Comparison of ENCODE assay signal across 8 mouse cellular contexts in the genomic region with DNA sequence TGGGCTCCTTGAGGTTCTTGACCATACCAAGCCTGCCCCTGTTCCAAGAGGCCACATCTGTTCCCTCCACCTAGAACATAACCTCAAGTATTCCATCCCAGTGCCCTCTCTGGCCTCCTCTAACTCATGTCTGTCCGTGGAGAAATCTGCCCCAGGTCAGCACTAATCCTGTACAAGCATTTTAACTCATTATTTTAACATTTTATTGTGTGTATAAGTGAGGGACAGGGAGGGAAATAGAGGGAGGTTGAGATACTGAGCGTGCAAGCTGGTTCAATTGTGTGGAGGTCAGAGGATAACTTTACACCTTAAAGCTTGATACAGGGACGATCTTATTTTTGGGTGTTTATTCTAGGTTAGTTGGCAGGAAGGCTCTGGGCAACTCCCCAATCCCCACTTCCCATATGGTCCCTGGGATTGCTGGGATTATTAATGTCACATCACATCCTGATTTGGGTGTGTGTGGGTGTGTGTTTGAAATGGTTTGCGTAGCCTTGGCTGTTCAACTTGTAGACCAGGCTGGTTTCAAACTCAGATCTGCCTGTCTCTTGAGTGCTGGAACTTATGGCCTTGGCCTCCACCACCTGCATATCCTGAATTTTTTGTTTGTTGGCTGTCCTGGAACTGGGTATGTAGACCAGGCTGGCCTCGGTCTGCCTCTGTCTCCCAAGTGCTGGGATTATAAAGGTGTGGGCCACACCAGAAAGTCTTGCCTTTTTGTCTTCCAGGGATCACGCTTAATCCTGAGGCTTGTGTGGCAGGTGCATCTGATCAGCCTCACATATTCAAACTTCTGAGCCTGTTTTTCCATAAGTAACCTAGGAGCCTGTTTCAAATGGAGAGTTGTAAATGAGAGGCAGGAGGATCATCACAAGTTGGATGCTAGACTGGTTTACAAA. TPM values are rescaled to one million over a fixed set of nuclear protein-coding genes. Genes with fewer than 3 reads are reported as not detected.
DNase-seq lines count a peak whose midpoint lies in the region; ATAC-seq and TF ChIP-seq lines count a peak whose summit lies in the region.

No protein-coding gene starts in this region.

- H3K27ac ChIP-seq in heart, embryonic 11.5 days (ENCODE audit: low read depth, low read length), result 0 out of 2 replicates have a peak overlapping the region, but pooled peaks have one; percentile 46
- H3K27ac ChIP-seq in midbrain, embryonic 11.5 days (ENCODE audit: low read depth, low read length), result no peak overlapping the region
- no peak overlapping the region for H3K27ac ChIP-seq in midbrain, postnatal 0 days (ENCODE audit: low read depth, low read length)
- no peak overlapping the region for H3K27ac ChIP-seq in intestine, embryonic 15.5 days
- H3K27ac ChIP-seq in neural tube, embryonic 13.5 days (replicated peaks), result no peak overlapping the region

- no peak overlapping the region for H3K9ac ChIP-seq in heart, embryonic 11.5 days (ENCODE audit: low read depth, low read length)
- no peak overlapping the region for H3K9ac ChIP-seq in midbrain, embryonic 11.5 days (ENCODE audit: low read length)
- H3K9ac ChIP-seq in midbrain, postnatal 0 days (replicated peaks; ENCODE audit: low read length, poor library complexity, severe bottlenecking), result no peak overlapping the region
- no peak overlapping the region for H3K9ac ChIP-seq in intestine, embryonic 15.5 days
- H3K9ac ChIP-seq in neural tube, embryonic 13.5 days, result no peak overlapping the region

- no peak overlapping the region for H3K4me3 ChIP-seq in heart, embryonic 11.5 days (ENCODE audit: low read depth, low read length)
- no peak overlapping the region for H3K4me3 ChIP-seq in midbrain, embryonic 11.5 days (ENCODE audit: low read depth, low read length)
- H3K4me3 ChIP-seq in midbrain, postnatal 0 days (ENCODE audit: low read depth, low read length), result no peak overlapping the region
- H3K4me3 ChIP-seq in intestine, embryonic 15.5 days (replicated peaks), result no peak overlapping the region
- no peak overlapping the region for H3K4me3 ChIP-seq in neural tube, embryonic 13.5 days

- TF ChIP-seq CTCF in midbrain, postnatal 0 days (IDR thresholded peaks at IDR 0.05), result no peak

- H3K4me2 ChIP-seq in heart, embryonic 11.5 days, result peak overlapping the region; percentile 29
- no peak overlapping the region; the same call in 1 of the 2 replicates for H3K4me2 ChIP-seq in midbrain, embryonic 11.5 days
- H3K4me2 ChIP-seq in midbrain, postnatal 0 days (ENCODE audit: low read depth, low read length, poor library complexity, severe bottlenecking), result no peak overlapping the region
- H3K4me2 ChIP-seq in intestine, embryonic 15.5 days (replicated peaks), result peak overlapping the region; percentile 49
- H3K4me2 ChIP-seq in neural tube, embryonic 13.5 days, result peak overlapping the region; percentile 49; the same call in 1 of the 2 replicates

- H3K9me3 ChIP-seq in heart, embryonic 11.5 days (replicated peaks; ENCODE audit: control insufficient read depth, low read length), result no peaks in the 10 kb centered on the region
- no peaks in the 10 kb centered on the region for H3K9me3 ChIP-seq in midbrain, embryonic 11.5 days (ENCODE audit: control insufficient read depth, low read length)
- no peaks in the 10 kb centered on the region for H3K9me3 ChIP-seq in midbrain, postnatal 0 days (ENCODE audit: low read length)
- no peaks in the 10 kb centered on the region for H3K9me3 ChIP-seq in intestine, embryonic 15.5 days
- H3K9me3 ChIP-seq in neural tube, embryonic 13.5 days, result no peaks in the 10 kb centered on the region

- DNase-seq in heart, postnatal 4 days, result no peak
- DNase-seq in midbrain, embryonic 11.5 days (ENCODE audit: low spot score, missing footprints), result peak; percentile 89
- no peak for DNase-seq in midbrain, postnatal 0 days (ENCODE audit: low spot score)
- DNase-seq in urinary bladder, postnatal 25 days (ENCODE audit: low spot score), result no peak
- DNase-seq in ovary, postnatal 36 days (ENCODE audit: low spot score), result no peak

- no peak for ATAC-seq in heart, embryonic 11.5 days (replicated peaks; ENCODE audit: insufficient number of reproducible peaks, low FRiP score, low TSS enrichment)
- ATAC-seq in midbrain, embryonic 11.5 days (ENCODE audit: low FRiP score), result no peak
- no peak for ATAC-seq in midbrain, postnatal 0 days (ENCODE audit: low FRiP score)
- ATAC-seq in intestine, embryonic 15.5 days, result no peak
- ATAC-seq in neural tube, embryonic 13.5 days (ENCODE audit: low read depth), result no peak

- H3K36me3 ChIP-seq in heart, embryonic 11.5 days (ENCODE audit: control insufficient read depth, insufficient read depth, low read length), result peaks cover 15% of the 10 kb centered on the region
- peaks cover 9% of the 10 kb centered on the region; the same call in 1 of the 2 replicates for H3K36me3 ChIP-seq in midbrain, embryonic 11.5 days (ENCODE audit: control insufficient read depth, insufficient read depth, low read length)
- H3K36me3 ChIP-seq in midbrain, postnatal 0 days (ENCODE audit: insufficient read depth, low read length), result peaks cover 41% of the 10 kb centered on the region
- peaks cover 7% of the 10 kb centered on the region; the same call in 1 of the 2 replicates for H3K36me3 ChIP-seq in intestine, embryonic 15.5 days
- H3K36me3 ChIP-seq in neural tube, embryonic 13.5 days, result peaks cover 41% of the 10 kb centered on the region

- no peaks in the 10 kb centered on the region for H3K4me1 ChIP-seq in heart, embryonic 11.5 days (ENCODE audit: control insufficient read depth, insufficient read depth, low read length)
- H3K4me1 ChIP-seq in midbrain, embryonic 11.5 days (ENCODE audit: control insufficient read depth, insufficient read depth, low read length), result peaks cover 4% of the 10 kb centered on the region; the same call in 1 of the 2 replicates
- no peaks in the 10 kb centered on the region; the same call in 1 of the 2 replicates for H3K4me1 ChIP-seq in midbrain, postnatal 0 days (ENCODE audit: insufficient read depth, low read length)
- no peaks in the 10 kb centered on the region for H3K4me1 ChIP-seq in intestine, embryonic 15.5 days (replicated peaks)
- peaks cover 10% of the 10 kb centered on the region for H3K4me1 ChIP-seq in neural tube, embryonic 13.5 days (replicated peaks)

- no peaks in the 10 kb centered on the region for H3K27me3 ChIP-seq in heart, embryonic 11.5 days (ENCODE audit: control insufficient read depth, insufficient read depth, low read length)
- no peaks in the 10 kb centered on the region for H3K27me3 ChIP-seq in midbrain, embryonic 11.5 days (ENCODE audit: control insufficient read depth, insufficient read depth, low read length)
- H3K27me3 ChIP-seq in midbrain, postnatal 0 days (ENCODE audit: insufficient read depth, low read length), result no peaks in the 10 kb centered on the region
- no peaks in the 10 kb centered on the region for H3K27me3 ChIP-seq in intestine, embryonic 15.5 days (replicated peaks)
- no peaks in the 10 kb centered on the region for H3K27me3 ChIP-seq in neural tube, embryonic 13.5 days

- WGBS in heart, embryonic 11.5 days (ENCODE audit: insufficient replicate concordance), result 56% methylated on average over 6 of the region's 6 CpGs
- 55% methylated on average over 6 of the region's 6 CpGs for WGBS in midbrain, embryonic 11.5 days
- WGBS in midbrain, postnatal 0 days, result 55% methylated on average over 6 of the region's 6 CpGs
- 42% methylated on average over 6 of the region's 6 CpGs for WGBS in intestine, embryonic 15.5 days
- WGBS in neural tube, embryonic 13.5 days, result 61% methylated on average over 6 of the region's 6 CpGs

RNA-seq across cellular contexts. Expression of a gene that starts 27.5 kb away (rescaled TPM):
- polyA plus RNA-seq in heart, embryonic 11.5 days (2014; fragmentation: Nextera tagmentation; extraction: Ambion mirVana), result 0.13 and 0.14 TPM in 2 replicates
- under 1 TPM; 0.33 to 0.47 TPM for total RNA-seq in heart, postnatal 4 days (2021)
- polyA plus RNA-seq in midbrain, embryonic 11.5 days (2014; fragmentation: Nextera tagmentation; extraction: Ambion mirVana), result 0.58 and 0.68 TPM in 2 replicates
- total RNA-seq in midbrain, postnatal 0 days (2014; rRNA removed), result 23.0 and 27.7 TPM in 2 replicates
- 6.9 and 8.0 TPM in 2 replicates for polyA plus RNA-seq in midbrain, postnatal 0 days (2015; fragmentation: Nextera tagmentation; extraction: Ambion mirVana)
- 1.1 and 1.4 TPM in 2 replicates for polyA plus RNA-seq in intestine, embryonic 15.5 days (2015; fragmentation: Nextera tagmentation; extraction: Ambion mirVana)
- 0.92 and 0.99 TPM in 2 replicates for polyA plus RNA-seq in neural tube, embryonic 13.5 days (2015; fragmentation: Nextera tagmentation; extraction: Ambion mirVana)

RNA-seq across cellular contexts. Expression of a gene that starts 35.7 kb away (rescaled TPM):
- 893 and 924 TPM in 2 replicates for polyA plus RNA-seq in heart, embryonic 11.5 days (2014; fragmentation: Nextera tagmentation; extraction: Ambion mirVana)
- total RNA-seq in heart, postnatal 4 days (2021), result 100 to 1,000 TPM; 826 to 885 TPM
- 1,665 and 1,827 TPM in 2 replicates for polyA plus RNA-seq in midbrain, embryonic 11.5 days (2014; fragmentation: Nextera tagmentation; extraction: Ambion mirVana)
- total RNA-seq in midbrain, postnatal 0 days (2014; rRNA removed), result 341 and 436 TPM in 2 replicates
- polyA plus RNA-seq in midbrain, postnatal 0 days (2015; fragmentation: Nextera tagmentation; extraction: Ambion mirVana), result 1,643 and 1,657 TPM in 2 replicates
- 735 and 846 TPM in 2 replicates for polyA plus RNA-seq in intestine, embryonic 15.5 days (2015; fragmentation: Nextera tagmentation; extraction: Ambion mirVana)
- 1,498 and 1,540 TPM in 2 replicates for polyA plus RNA-seq in neural tube, embryonic 13.5 days (2015; fragmentation: Nextera tagmentation; extraction: Ambion mirVana)

Comparison
In these comparisons a context has a peak if more than half of its experiments do, and no peak if none do; other contexts are left out.
1. H3K4me2 ChIP-seq: peak in heart, embryonic 11.5 days (single experiment), intestine, embryonic 15.5 days (single experiment) and neural tube, embryonic 13.5 days (single experiment); none in midbrain, embryonic 11.5 days (single experiment) and midbrain, postnatal 0 days (single experiment).